Mouse (Mus musculus) CD8-positive naive resting alpha-beta T cell, adult 57 days (primary cell): ENCODE measurements around the gene Gm6526. TPM values are rescaled to one million over a fixed set of nuclear protein-coding genes. Genes with fewer than 3 reads are reported as not detected.

Experiments
- total RNA-seq: library from RNA; stranded (reverse); gene quantifications from one replicate; pipeline ENCODE4 v1.2.4, GENCODE M21; 2023

Gene Gm6526
- total RNA-seq: not detected

DNA sequence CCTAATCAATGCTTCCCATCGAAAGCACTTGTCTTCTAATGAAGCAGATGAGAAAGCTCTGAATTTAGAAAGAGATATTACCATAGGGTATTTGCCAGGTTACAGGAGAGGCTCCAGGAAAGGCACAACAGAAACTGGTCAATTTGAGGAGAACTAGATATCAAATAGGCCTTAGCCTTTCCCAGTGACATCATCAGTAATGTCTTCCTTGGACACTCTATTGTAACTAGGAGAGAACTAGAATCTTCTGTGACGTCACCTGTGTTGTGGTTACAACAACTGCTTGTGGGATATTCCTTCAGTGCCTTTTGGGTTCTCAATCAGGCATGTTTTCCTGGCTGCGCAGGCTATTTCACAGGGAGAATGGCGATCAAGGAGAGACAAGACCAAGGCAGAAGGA is at the start of gene Gm6526:
Gene Gm6526, plus strand, starts transcription at position 301 of the 400 bp plus-strand sequence.

DNA sequence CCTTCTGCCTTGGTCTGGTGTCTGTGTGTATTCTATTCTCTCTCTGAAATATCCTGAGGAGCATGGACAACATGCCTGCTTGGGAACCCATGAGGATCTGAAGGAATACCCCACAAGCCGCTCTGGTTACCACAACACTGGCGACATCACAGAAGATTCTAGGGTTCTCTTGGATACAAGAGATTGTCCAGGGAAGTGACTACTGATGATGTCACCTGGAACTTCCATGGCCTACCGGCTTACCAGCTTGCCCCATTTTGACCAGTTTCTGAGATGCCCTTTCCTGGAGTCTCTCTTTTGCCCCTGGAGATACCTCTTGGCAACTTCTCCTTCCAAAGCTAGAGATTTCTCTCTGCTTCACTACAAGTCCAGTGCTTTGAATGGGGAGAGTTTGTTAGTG is 20.3 kb upstream of the Gm6526 start, which contains the start of gene Gm16506:
Gene Gm16506, minus strand, starts transcription at position 101 of the 400 bp plus-strand sequence.

GRCm38 (mm10) chr14:43784645-43785044 is 37.0 kb downstream of the Gm6526 start, which contains the start of gene Gm8180:
Gene Gm8180 (minus strand): TSS chr14:43784745.

Other genes starting within 250 kb of the Gm6526 start
- not detected for gene Gm5799, start 204.3 kb upstream of the Gm6526 start, total RNA-seq
- gene Gm17654, start 168.7 kb upstream of the Gm6526 start, total RNA-seq: not detected
- not detected for gene Gm10375, start 139.9 kb upstream of the Gm6526 start, total RNA-seq
- gene Gm8165, start 70.7 kb upstream of the Gm6526 start, total RNA-seq: not detected
- gene Gm7324, start 50.0 kb upstream of the Gm6526 start, total RNA-seq: 1.4 TPM
- not detected for gene Gm16506, start 20.4 kb upstream of the Gm6526 start, total RNA-seq
- gene Gm8180, start 36.9 kb downstream of the Gm6526 start, total RNA-seq: not detected
- gene Ear1, start 127.7 kb downstream of the Gm6526 start, total RNA-seq: not detected
- gene Ear10, start 175.7 kb downstream of the Gm6526 start, total RNA-seq: not detected
- gene Gm8113, start 177.5 kb downstream of the Gm6526 start, total RNA-seq: not detected
- gene Ang5, start 209.2 kb downstream of the Gm6526 start, total RNA-seq: not detected